Mouse (Mus musculus) kidney, postnatal 14 days (tissue): ENCODE measurements around the gene Pou5f1.

Source experiments
- DNase-seq: peaks from one replicate; pipeline ENCODE4 v3.0.0; 2022; ENCODE audit warnings: mixed read lengths

Pou5f1 gene

GRCm38 (mm10) chr17:35551881-35552414, 46.1 kb downstream of the Pou5f1 start, which contains the start of gene Cdsn:
Gene Cdsn, plus strand, starts transcription at chr17:35552128.
- DNase-seq, result no peak

- no peak for DNase-seq
Observed at GRCm38 (mm10) chr17:35554321-35554720, 48.5 kb downstream of the Pou5f1 start.

DNA sequence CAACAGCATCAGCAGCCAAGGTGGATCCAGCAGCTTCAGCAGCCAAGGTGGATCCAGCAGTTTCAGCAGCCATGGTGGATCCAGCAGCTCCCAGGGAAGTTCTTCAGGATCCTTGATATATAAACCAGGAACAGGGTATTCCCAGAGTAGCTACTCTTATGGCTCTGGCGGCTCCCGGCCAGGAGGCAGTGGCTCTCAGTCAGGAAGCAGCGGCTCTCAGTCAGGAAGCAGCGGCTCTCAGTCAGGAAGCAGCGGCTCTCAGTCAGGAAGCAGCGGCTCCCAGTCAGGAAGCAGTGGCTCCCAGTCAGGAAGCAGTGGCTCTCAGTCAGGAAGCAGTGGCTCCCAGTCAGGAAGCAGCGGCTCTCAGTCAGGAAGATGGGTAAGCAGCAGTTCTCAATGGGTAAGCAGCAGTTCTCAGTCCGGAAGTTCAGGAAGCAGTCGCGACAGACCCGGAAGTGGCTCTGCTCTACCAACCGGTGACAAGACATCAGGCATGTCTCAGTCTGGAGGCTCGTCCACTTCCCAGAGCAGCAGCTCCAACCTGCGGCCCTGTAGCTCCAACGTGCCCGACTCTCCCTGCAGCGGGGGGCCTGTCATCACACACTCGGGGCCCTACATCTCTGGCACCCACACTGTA, 49.1 kb downstream of the Pou5f1 start:
- no peak for DNase-seq

GRCm38 (mm10) chr17:35556186-35556765, 50.5 kb downstream of the Pou5f1 start:
- no peak for DNase-seq

DNA sequence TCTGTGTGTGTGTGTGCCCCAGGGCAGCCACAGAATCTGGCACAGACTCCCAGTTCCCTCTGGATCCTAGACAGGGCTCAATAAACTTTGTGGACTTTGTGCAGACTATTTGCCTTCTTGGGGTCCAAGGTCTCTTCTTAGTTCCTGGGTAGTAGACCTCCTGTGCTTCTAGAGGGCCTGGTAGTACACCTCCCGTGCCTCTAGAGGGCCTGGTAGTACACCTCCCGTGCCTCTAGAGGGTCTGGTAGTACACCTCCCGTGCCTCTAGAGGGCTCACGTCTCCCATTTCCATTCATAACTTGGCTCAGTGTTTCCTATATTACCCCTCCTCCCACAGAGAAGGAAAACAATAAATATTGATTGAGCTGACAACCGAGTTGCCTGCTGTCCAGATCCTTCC, 51.0 kb downstream of the Pou5f1 start:
- peak; percentile 63 for DNase-seq

DNA sequence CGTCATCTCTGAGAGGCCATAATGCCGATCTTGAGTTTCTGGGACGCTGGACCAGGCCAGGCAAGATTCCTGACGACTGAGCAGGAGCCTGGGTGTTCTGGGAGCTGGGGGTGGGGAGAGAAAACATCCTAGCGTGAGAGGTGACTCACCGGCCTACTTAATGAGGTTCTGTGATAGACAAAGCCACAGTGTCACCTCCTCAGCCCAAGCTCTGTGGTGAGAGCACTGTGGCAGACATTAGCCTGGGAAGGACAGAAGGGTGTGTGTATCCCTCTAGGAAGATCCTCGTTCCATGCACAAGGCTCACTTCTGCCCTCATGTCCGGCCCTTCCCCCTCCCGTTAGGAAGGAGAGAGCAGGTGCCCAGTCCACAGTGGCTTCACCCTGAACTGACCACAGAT, 51.5 kb downstream of the Pou5f1 start:
- no peak for DNase-seq

DNA sequence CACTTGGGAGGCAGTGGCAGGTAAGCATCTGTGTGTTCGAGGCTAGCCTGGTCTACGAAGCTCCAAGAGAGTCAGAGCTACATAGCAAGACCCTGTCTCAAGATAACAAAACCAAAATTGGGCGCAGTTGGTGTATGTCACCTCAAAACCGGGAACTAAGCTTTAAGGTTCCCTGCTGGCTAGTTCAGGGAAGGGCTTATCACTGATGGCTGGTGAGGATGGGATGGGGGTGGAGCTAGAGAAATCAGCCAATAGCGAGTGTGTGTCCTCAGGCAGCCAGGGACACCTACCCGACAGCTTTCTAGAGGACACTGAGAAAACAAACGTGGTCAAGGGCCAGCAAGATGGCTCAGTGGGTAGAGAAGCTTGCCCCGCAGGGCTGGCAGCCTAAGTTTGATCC, 52.4 kb downstream of the Pou5f1 start:
- DNase-seq, result no peak
